Mouse (Mus musculus): ENCODE results near the gene Zfp385b.

The Zfp385b gene

DNA sequence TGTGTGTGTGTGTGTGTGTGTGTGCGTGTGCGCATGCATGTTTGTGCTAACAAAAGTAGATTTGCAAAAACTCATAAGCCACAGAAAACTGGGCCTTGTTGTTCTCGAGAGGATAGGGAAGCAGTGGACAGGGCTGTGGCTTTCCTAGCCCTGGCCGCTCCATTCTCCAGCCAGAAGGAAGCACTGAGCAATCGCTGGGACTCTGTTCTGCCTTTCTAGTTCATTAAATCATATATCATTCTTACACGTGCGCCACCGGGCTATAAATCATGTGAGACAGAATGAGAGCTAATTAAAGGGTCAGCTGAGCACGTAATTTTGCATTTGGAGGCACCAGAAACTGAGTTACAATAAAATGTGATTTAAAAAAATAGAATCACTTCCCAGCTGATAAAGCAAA is 29.1 kb downstream of the Zfp385b start:
- no peak for DNase-seq (ENCODE audit: low read depth, low spot score)

DNA sequence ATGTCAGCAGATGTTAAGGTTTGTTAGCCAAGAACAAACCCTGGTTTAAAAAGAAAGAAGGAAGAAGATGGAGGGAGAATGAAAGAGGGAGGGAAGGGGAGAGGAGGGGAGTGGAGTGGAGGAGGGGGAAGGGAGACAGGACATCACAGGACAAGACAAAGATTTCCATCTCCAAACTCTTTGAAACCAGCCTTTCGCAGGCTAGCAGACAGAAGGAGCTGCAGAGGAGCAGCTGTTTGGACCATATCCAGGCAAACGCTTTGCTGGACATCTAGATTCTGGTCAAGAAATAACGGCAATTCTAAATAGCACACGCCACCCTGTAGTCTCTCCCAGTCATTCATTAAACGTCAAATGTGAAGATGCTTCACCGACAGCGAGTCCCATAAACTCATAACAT is 38.0 kb downstream of the Zfp385b start:
- DNase-seq (ENCODE audit: low read depth, low spot score): no peak

DNA sequence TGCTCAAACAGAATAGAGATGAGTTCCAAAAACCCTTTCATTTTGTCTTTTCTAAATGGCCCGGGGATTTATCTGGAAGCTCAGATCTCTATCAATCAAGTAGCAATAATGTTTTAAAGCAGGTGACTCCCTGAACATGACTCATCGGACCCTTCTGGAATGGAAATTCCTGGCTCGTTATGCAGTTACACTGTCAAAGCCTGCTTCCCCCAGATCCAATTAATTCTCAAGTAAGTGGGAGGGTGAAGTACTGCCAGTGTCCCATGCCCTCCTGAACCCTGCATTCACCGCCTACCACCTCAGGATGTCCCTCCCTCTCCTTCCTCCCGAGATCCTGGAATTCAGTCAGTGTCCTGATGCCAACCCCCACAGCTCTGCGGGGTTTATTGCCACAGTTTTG is 41.7 kb downstream of the Zfp385b start:
- DNase-seq (ENCODE audit: low read depth, low spot score): no peak

- no peak for DNase-seq (ENCODE audit: low read depth, low spot score)
Measured at GRCm38 (mm10) chr2:77777047-77777686, 42.3 kb downstream of the Zfp385b start.

- DNase-seq (ENCODE audit: low read depth, low spot score): no peak
Measured at GRCm38 (mm10) chr2:77775247-77775880, 44.1 kb downstream of the Zfp385b start.

GRCm38 (mm10) chr2:77770056-77770697 is 49.3 kb downstream of the Zfp385b start:
- DNase-seq (ENCODE audit: low read depth, low spot score): no peak

- DNase-seq (ENCODE audit: low read depth, low spot score): no peak
Measured at GRCm38 (mm10) chr2:77768321-77768886, 51.0 kb downstream of the Zfp385b start.

DNA sequence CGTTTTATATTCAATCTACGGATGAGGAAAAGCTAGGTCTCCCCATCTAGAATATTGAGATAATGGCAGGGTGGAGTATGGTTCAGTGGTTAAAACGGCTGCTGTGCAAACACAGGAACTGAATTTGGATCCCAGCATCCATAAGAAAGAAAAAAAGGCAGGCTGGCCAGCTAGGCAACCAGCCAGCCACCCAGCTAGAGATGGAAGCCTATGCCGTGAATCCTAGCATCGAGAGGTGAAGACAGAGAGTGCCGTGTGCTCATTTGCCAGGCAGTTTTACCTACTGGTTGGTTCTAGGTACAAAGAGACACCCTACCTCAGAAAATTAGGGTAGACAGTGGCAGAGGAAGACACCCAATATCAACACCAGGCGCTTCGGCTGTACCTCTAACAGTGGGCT is 57.5 kb downstream of the Zfp385b start:
- DNase-seq (ENCODE audit: low read depth, low spot score): no peak

DNA sequence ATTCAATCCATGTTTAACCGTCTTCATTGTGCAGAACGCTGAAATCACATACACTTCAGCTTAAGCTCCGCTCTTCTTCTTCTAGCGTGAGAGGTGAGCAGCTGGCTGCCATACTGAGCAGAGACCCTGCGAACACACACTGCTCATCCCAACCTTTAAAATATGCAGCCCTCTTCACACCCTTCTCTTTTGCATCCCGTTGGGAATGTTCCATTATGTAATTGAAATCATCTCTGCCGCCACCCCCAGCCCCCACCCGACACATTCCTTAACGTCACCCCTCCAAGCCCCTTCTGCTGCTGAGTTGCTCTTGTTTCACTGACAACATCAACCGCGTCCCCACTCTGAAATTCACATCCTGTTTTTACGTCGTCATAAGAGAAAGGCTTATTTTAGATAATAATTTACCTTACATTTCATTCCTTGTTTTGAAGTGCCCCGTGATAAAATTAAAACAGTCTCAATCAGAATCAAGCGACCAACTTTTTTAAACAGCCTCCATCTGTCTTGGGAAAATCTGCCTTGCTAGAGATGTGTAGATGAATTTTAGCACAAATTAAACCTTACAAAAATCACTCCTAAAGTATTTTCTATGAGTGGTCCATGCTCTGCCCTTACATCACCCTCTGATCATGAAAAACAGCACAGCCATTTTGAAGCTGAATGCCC is 60.9 kb downstream of the Zfp385b start:
- DNase-seq (ENCODE audit: low read depth, low spot score): no peak

DNA sequence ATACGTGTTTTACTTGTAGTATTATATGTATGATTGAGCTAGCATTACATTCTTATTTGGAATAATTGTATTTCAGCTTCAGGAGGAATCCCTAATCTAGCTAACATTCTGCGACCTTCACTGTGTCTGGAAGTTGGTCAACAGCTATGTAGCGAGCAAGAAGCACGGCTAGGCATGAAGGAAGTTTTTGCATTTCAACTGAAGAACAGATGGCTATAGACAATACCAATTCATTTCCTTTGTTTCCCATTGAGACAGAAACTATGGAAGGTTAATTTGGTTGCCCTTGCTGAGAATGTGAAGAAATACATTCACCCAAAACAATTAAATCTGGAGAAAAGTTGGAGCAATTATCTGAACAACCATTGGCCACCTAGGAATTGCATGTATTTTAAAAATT is 66.9 kb downstream of the Zfp385b start:
- peak; percentile 46 for DNase-seq (ENCODE audit: low read depth, low spot score)

GRCm38 (mm10) chr2:77749631-77750030 is 69.8 kb downstream of the Zfp385b start:
- no peak for DNase-seq (ENCODE audit: low read depth, low spot score)

DNA sequence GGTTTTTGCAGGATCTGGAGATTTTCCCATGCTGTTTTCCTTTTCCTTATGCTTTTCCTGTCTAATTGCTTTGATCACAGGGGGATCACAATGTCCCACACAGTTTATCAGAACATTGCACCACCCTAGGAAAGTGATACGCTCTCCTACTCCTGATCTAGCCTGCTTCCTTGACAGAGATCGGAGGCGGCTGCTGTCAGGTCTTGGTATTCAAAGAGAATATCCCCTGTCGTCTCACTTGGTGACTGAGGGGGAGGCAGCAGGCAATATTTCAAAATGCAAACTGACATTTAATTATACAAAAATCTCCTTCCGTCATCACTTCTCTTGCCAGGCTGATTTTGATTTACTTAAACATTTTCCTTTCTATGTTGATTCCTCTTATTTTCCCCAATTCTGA is 73.0 kb downstream of the Zfp385b start:
- DNase-seq (ENCODE audit: low read depth, low spot score): no peak

DNA sequence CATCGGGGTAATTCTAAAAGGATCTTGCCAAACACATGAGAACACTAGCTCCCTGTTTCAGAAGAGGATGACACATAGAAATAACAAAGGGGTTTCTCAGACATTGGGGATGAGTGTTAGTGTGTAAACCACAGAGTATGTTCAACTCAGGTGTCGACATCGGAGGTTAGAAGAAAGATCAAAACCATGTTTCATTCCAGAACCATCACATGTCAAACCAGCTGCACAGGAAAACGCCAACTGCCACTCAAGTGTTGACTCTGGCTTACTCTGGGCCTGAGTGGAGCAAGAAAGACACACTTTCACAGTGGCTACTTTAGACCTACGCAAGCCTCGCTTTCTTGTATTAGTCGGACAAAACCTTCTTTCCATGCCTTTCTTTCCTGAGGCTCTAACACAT is 74.2 kb downstream of the Zfp385b start:
- DNase-seq (ENCODE audit: low read depth, low spot score): no peak

DNA sequence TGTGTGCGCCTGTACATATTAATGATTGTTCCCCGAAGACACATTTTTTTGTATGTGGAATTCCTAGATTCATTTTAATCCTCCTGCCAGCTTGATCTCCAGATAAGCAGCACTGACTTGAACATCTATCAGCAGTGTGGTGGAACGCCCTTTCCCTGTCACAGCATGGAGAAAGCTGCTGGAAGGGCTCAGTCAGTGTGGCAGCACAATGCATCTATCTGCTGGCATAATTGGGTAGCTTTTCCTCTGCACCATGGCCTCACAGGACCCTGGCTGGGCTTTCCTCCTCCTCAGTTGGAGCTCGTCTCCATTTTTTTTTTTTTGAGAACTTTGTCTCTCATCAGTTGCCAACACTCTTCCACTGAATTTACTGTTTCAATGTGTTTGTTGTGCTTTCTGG is 77.1 kb downstream of the Zfp385b start:
- no peak for DNase-seq (ENCODE audit: low read depth, low spot score)

- DNase-seq (ENCODE audit: low read depth, low spot score): no peak
Measured at GRCm38 (mm10) chr2:77730196-77730595, 89.2 kb downstream of the Zfp385b start.

GRCm38 (mm10) chr2:77726798-77727197 is 92.6 kb downstream of the Zfp385b start:
- DNase-seq (ENCODE audit: low read depth, low spot score): no peak

DNA sequence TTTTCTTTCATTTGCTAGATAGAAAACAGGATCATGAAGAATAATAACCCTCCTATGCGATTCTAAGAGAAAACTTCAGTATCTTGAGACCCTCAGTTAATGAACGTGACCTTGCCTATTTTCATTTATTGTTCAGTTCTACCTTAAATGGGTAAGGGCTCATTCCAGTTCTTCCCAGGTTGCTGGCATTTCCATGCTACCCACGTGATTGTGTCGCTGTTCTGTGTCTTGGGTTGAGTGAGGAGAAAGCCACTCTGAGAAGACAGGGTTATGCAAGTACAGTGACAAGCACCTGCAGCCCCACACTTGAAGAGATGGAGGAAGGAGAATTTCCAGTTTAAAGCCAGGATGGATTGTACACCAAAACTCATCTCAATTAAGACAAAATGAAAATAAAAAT is 98.6 kb downstream of the Zfp385b start:
- DNase-seq (ENCODE audit: low read depth, low spot score): no peak

DNA sequence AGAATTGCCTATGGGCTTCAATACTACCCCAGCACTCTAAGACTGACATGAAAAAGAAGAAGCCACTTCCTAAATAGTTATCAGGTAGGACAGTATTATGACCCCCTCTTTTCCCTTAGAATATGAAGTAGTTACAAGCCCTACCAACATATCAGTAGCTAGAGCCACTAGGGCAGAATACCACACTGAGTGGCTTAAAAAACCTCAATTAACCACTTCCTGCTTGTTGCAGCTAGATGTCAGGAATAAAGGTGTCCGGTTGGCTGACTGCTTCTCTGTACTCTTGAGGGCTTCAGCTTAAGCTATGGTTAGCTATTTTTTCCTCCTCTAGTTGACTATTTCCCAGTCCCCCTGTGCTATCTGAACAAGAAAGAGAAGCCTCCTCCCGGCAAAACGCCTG is 103.1 kb downstream of the Zfp385b start:
- DNase-seq (ENCODE audit: low read depth, low spot score): no peak

DNA sequence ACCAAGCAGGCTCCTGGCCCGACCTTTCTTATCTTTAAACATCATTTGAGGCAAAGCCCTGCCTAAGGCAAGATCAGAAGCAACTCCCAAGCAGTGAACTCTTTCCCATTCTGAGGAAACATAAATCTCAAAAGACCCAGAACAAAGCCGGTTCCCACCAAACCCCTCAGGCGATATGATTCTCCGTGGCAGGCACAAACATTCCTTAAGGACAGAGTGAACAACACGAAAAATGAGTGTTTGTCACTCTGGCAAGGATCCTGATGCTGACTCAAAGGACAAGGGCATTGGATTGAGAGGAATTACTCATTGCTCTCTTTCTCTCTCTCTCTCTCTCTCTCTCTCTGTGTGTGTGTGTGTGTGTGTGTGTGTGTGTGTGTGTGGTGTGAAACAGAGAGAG is 105.6 kb downstream of the Zfp385b start:
- peak; percentile 18 for DNase-seq (ENCODE audit: low read depth, low spot score)

GRCm38 (mm10) chr2:77711751-77712150 is 107.7 kb downstream of the Zfp385b start:
- no peak for DNase-seq (ENCODE audit: low read depth, low spot score)

DNA sequence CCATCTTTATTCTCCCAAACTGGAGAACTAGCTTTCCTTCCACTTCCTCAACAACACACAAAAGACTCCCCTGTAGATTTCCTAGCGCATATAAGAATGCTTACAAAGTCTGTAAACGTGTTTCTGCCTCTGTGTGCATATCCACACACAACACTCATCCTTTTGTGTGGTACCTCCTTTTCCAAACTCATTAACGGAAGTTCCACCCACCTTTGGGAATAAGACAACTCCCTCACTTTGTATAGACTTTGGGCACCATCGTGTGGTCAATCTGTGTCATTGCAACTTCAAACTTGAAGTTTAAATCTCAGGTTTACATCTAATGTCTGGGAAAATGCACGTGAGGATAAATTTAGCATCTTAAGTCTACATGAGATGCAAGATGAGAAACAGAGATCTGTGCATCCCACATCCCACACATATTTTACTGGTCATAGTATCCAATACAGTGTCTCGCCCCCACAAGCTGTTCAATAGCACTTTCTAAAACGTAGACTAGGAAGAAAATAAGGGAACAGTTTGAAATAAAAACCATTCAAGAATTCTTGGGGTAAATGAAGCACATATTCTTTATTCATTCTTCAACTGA is 110.1 kb downstream of the Zfp385b start:
- DNase-seq (ENCODE audit: low read depth, low spot score): peak; percentile 66

- DNase-seq (ENCODE audit: low read depth, low spot score): no peak
Measured at GRCm38 (mm10) chr2:77707138-77707537, 112.3 kb downstream of the Zfp385b start.

Data from R1 (cell line).